Mouse (Mus musculus): ENCODE data around the gene Ect2l.

Gene Ect2l

GRCm38 (mm10) chr10:18210726-18211125 lies at the start of gene Ect2l:
Gene Ect2l (minus strand): TSS chr10:18210890.
- DNase-seq (ENCODE audit: low spot score in 2 of 2), result peak in 1 of 2 experiments; percentile 53

- DNase-seq (ENCODE audit: low spot score in 2 of 2), result no peak
Observed at GRCm38 (mm10) chr10:18251345-18251744, 40.7 kb upstream of the Ect2l start.

GRCm38 (mm10) chr10:18243614-18244013 lies 32.9 kb upstream of the Ect2l start:
- DNase-seq (ENCODE audit: low spot score in 2 of 2), result no peak

DNA sequence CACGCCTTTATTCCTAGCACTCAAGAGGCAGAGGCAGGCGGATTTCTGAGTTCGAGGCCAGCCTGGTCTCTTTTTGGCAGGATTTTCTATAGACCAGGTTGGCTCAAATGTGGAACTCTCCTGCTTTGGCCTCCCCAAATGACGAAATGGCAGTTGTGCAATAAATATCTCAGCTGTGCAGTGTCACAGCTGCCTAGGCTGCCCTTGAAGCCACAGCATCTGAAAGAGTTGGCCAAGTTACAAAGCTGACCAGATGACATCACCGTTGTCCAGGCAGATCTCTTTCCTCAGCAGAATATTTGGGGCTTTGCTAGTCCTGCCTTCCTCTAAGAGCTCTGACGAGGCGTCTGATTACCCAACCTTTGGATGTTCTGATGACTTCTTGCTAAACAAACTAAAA lies 26.5 kb upstream of the Ect2l start:
- no peak for DNase-seq (ENCODE audit: low spot score in 2 of 2)

GRCm38 (mm10) chr10:18236328-18236927 lies 25.7 kb upstream of the Ect2l start:
- no peak for DNase-seq (ENCODE audit: low spot score in 2 of 2)

- no peak for DNase-seq (ENCODE audit: low spot score in 2 of 2)
Observed at GRCm38 (mm10) chr10:18235402-18235747, 24.7 kb upstream of the Ect2l start.

DNA sequence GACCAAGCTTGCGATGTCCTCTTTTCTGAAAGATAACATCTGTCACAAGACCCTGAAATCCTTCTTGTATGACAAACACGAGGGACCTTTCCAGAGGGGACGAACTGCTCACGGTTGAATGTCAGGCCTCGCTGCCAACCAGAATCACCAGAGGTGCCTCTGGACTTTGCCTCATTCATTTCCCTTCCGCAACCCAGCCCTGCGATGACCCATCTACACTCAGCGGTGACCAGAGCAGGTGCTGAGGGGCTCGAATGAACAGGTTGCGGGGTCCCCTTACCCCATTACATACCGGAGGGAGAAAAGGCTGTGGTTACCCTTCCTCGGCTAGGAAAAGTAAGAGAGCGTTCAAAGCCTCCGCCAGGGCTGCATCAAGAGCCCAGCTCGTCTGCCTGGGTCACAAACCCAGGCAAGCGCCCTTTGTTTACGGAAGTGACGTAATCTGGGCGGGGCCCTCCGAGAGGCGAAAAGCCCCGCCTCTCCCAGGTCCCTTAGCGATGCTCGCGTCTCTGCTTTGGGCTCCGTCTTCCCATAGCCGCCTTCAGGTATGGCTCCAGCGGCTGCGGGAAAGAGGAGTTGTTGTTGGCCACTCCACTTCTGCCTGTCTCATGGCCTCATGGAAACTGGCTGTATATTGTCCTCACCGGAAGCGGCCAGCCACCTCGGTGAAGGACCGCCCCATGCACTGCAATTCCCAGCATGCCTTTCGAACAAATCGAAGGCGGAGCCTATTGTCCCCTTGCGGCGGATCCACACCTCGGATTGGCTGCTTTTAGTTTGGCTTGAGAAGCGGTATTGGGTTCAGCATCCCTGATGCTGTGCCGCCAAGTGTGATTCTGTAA lies 24.1 kb upstream of the Ect2l start, which contains the start of gene Ccdc28a:
TSS of gene Ccdc28a (minus strand) at position 439 of the 842 bp plus-strand sequence.
- peak; percentile 96 to 97 for DNase-seq (ENCODE audit: low spot score in 2 of 2)

GRCm38 (mm10) chr10:18233891-18234290 lies 23.2 kb upstream of the Ect2l start:
- peak in 1 of 2 experiments; percentile 24 for DNase-seq (ENCODE audit: low spot score in 2 of 2)

DNA sequence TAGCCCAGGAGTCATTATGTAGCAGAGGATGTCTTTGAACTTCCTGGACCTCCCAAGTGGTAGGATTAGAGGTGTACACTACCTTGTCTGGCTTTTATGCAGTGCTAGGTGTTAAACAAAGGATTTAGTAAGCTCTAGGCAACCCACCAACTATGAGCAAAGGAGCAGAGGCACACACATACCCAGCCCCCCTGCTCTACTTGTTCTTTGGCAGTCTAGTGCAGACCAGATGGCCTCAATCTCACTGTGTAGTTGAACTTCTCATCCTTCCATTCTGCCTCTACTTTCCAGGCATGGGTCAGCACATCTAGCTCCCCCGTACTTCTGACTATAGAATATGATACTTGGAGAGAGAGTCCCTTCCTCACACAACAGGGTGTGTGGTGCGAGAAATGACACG lies 13.7 kb upstream of the Ect2l start:
- DNase-seq (ENCODE audit: low spot score in 2 of 2), result no peak

DNA sequence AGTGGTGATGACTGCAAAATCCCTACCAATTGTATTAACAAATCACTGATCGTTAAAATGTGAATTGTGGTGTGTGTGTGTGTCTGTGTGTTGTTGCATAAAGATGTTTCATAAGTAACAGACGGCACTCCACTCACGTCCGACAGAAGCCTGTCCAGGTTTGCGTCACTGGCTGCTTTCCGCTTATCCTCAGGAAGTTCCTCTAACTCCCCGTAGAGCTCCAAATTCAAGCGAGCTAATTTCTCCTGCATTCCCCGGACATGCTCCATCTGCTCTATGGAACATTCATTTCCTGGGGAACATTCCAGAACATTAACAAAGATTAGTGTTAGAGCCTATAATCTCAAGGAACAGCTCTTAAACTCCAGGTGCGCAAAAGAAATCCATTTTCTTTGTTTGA lies 8.7 kb upstream of the Ect2l start:
- no peak for DNase-seq (ENCODE audit: low spot score in 2 of 2)

DNA sequence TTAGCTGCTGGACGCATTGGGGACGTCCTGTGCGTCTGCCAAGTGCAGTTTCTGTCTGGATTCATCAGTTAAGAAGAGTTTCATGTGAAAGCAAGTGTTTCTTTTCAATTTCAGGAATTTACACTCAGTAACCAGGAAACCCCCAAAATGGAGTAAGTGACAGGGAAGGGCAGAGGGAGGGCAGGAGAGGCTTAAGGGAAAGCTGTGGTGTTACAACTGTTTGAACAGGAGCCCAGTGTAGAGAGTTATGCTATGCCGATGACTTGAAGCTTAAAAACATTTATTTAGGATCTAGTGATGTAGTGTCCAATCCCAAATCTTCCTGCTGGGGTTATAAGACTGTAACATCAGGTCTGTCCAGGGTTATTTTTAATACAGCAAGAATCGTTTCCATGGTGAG lies 3.4 kb upstream of the Ect2l start:
- DNase-seq (ENCODE audit: low spot score in 2 of 2), result no peak

GRCm38 (mm10) chr10:18213373-18213772 lies 2.7 kb upstream of the Ect2l start:
- no peak for DNase-seq (ENCODE audit: low spot score in 2 of 2)

GRCm38 (mm10) chr10:18210119-18210518 lies 571 bp downstream of the Ect2l start:
- DNase-seq (ENCODE audit: low spot score in 2 of 2), result no peak

DNA sequence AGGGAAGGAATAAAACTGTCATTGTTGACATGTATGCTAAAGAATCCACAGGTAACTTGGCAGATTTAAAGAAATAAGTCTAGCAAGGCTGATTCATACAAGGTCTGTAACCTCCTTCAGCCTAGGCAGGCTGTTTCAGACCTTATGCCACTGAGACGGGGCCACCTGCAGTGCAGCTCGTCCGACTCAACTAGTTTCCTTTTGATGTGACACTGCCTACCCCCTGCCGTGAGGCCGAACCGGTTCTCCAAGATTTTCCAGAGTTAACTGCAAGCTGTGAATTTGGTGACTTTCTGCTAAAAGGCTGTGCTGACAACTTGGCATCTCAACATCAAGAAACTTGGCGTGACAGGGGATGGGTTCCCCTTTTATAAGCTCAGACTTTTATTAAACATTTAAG lies 6.6 kb downstream of the Ect2l start:
- no peak for DNase-seq (ENCODE audit: low spot score in 2 of 2)

- DNase-seq (ENCODE audit: low spot score in 2 of 2), result no peak
Observed at GRCm38 (mm10) chr10:18202401-18202800, 8.3 kb downstream of the Ect2l start.

DNA sequence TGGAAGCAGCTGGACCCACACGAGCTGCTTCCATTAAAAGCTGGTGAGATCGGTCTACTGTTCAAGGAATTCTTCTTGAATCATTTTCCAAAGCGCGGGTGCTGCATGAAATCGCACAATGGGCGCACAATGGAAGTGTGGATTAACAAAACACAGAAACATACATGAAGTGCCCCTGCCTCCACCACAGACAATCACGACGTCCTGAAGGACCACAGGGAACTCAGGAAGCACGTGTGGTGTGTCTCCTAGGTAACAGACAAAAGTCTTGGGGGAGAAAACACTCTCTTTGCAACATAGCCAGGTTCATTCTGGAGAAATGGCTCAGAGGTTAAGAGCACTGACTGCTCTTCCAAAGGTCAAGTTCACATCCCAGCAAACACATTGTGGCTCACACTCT lies 10.0 kb downstream of the Ect2l start:
- DNase-seq (ENCODE audit: low spot score in 2 of 2), result no peak

- no peak for DNase-seq (ENCODE audit: low spot score in 2 of 2)
Observed at GRCm38 (mm10) chr10:18199919-18200318, 10.8 kb downstream of the Ect2l start.

GRCm38 (mm10) chr10:18198286-18199015 lies 12.2 kb downstream of the Ect2l start:
- no peak for DNase-seq (ENCODE audit: low spot score in 2 of 2)

DNA sequence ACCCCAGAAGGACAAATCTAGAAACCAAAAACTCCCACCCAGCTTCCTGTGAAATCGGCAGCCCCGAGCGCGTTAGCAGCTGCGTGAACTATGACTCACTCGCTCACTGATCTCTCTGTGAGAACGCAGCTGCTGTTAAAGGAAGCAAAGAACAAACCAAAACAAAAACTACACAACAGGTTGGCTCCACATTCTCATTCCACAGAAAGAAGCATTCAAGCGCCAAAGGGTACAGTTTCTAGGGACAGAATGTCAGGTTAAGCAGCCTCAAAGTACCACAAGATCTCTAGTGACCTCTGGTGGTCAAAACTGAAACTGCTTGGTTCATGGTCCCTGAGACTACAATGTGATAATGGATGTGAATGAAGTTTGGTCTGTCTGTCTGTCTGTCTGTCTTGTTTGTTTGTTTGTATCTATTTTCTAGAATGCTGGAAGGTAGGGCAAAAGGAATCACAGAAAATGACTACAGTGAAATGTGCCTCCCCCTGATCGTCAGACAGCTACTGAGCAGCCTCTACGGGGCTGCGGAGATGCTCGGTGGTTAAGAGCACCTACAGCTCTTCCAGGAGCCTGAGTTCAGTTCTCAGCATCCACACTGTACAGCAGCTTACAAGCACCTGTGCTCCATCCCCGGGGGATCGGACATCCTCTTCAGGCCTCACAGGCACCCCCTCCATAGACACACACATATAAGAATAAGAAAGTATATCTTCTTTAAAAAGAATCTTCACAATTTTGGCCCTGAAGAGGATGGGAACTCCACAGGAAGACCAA lies 13.3 kb downstream of the Ect2l start:
- DNase-seq (ENCODE audit: low spot score in 2 of 2), result peak; percentile 61 to 73

- peak in 1 of 2 experiments; percentile 42 for DNase-seq (ENCODE audit: low spot score in 2 of 2)
Observed at GRCm38 (mm10) chr10:18194737-18195141, 16.0 kb downstream of the Ect2l start.

- no peak for DNase-seq (ENCODE audit: low spot score in 2 of 2)
Observed at GRCm38 (mm10) chr10:18194156-18194555, 16.5 kb downstream of the Ect2l start.

GRCm38 (mm10) chr10:18193221-18193620 lies 17.5 kb downstream of the Ect2l start:
- no peak for DNase-seq (ENCODE audit: low spot score in 2 of 2)

All from spleen, postnatal 10 days (tissue).